Mouse (Mus musculus) neural tube, embryonic 12.5 days (tissue): Measurements from ENCODE around the gene Csnk1d. TPM values are rescaled to one million over a fixed set of nuclear protein-coding genes. Genes with fewer than 3 reads are reported as not detected.

Experiments
- ATAC-seq: fragments of 200-750 bp; cut with Nextera tagmentation; 2 replicates; pipeline ENCODE4 v1.8.0; 2017; ENCODE audit warnings: low read depth, mild to moderate bottlenecking, moderate TSS enrichment, moderate library complexity; ENCODE audit not compliant: low FRiP score
- H3K27ac ChIP-seq: fragments of 300-500 bp; sonication (generic); 2 replicates; pipeline ENCODE4 v1.5.1; 2016
- H3K27me3 ChIP-seq: fragments of 300-500 bp; sonication (generic); replicated peaks from 2 replicates; pipeline ENCODE4 v1.6.1; 2016; ENCODE audit warnings: mild to moderate bottlenecking
- H3K36me3 ChIP-seq: fragments of 300-500 bp; sonication (generic); 2 replicates; pipeline ENCODE4 v1.6.1; 2016; ENCODE audit warnings: mild to moderate bottlenecking
- H3K4me1 ChIP-seq: fragments of 300-500 bp; sonication (generic); 2 replicates; pipeline ENCODE4 v1.6.1; 2016
- H3K4me2 ChIP-seq: fragments of 300-500 bp; sonication (generic); replicated peaks from 2 replicates; pipeline ENCODE4 v1.6.1; 2016; ENCODE audit warnings: mild to moderate bottlenecking
- H3K4me3 ChIP-seq: fragments of 300-500 bp; sonication (generic); 2 replicates; pipeline ENCODE4 v1.5.1; 2016
- H3K9ac ChIP-seq: fragments of 300-500 bp; sonication (generic); 2 replicates; pipeline ENCODE4 v1.6.1; 2016; ENCODE audit warnings: mild to moderate bottlenecking
- H3K9me3 ChIP-seq: fragments of 300-500 bp; sonication (generic); 2 replicates; pipeline ENCODE4 v1.6.1; 2016; ENCODE audit warnings: mild to moderate bottlenecking
- WGBS: fragments of 180-500 bp; shearing (Covaris S2); methylation state at CpG from one replicate; pipeline ENCODE4 v1.1.7; 2016; 5-methylcytosine and 5-hydroxymethylcytosine counted together
- polyA plus RNA-seq: library from polyadenylated mRNA; unstranded; fragments of >200 nt; fragmentation: Nextera tagmentation; extraction: Ambion mirVana; gene quantifications from 2 replicates; pipeline ENCODE4 v1.2.1, GENCODE M21; 2016

Csnk1d gene
- polyA plus RNA-seq, 1 experiment from 2014 or later: 157 TPM

DNA sequence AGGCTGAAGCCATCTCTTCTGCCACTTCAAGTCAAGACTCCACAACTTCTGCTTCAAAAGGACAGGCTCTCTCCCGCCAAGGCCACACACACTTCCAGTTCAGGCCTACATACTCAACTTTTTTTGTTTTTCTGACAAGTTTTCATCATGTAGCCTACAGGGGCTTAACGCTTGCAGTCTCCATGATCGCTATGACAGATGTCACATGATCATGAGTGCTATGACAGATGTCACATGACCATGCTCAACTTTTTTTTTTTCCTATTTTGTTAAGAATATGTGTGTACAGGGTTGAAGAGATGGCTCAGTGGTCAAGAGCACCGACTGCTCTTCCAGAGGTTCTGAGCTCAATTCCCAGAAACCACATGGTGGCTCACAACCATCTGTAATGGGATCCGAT lies 73.4 kb downstream of the Csnk1d start:
- WGBS: 97% methylated on average over 5 of the region's 5 CpGs
- Histone ChIP-seq H3K4me3 (no peak overlapping the region), H3K4me2 (no peak overlapping the region), H3K27me3 (no peaks in the 10 kb centered on the region), H3K9me3 (no peaks in the 10 kb centered on the region), H3K27ac (no peak overlapping the region), H3K36me3 (peaks cover 40% of the 10 kb centered on the region), H3K9ac (no peak overlapping the region), H3K4me1 (no peaks in the 10 kb centered on the region)
- no peak for ATAC-seq

DNA sequence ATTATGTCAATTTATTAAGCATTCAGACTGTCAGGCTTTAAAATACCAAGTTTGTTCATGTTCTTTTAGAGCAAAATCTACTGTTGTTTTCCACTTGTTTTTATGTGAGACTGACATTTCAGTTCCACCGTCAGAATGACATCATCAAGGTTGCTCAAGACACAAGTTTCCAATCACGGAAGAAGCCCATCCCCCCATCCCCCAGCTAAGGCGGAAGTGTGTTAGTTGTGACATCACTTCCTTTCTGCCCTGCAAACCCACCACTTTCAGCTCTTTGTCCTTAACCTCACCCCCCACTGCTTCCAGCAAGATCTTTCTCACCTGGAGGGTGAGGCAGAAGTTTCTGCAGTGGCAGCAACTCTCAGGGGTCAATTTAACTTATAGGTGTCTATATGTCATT lies 74.7 kb downstream of the Csnk1d start:
- no peak overlapping the region for H3K4me3 ChIP-seq
- H3K27me3 ChIP-seq: no peaks in the 10 kb centered on the region
- no peak overlapping the region for H3K27ac ChIP-seq
- H3K36me3 ChIP-seq: peaks cover 37% of the 10 kb centered on the region
- no peaks in the 10 kb centered on the region for H3K4me1 ChIP-seq
- WGBS: 85% methylated on average over 3 of the region's 3 CpGs
- no peak overlapping the region for H3K9ac ChIP-seq
- no peak for ATAC-seq
- H3K9me3 ChIP-seq: no peaks in the 10 kb centered on the region
- H3K4me2 ChIP-seq: no peak overlapping the region

DNA sequence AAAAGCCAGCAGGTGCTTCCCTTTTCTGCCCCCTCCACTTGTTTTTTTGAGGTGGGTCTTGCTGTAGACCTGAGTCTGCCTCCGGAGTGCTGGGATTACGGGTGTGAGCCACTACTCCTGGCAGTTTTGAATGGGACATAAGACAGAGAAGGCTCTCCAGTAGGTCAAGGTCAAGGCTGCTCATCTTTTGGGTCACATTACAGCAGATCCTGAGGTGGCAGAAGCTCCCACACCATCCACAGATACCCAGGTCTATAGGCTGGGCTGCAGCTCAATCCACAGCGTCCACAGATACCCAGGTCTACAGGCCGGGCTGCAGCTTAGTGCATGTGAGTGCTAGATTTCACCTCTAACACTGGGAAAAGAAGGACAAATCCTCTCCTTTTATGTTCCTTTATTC lies 77.3 kb downstream of the Csnk1d start:
- no peak overlapping the region for H3K9ac ChIP-seq
- H3K4me1 ChIP-seq: no peaks in the 10 kb centered on the region
- no peak overlapping the region for H3K4me2 ChIP-seq
- no peaks in the 10 kb centered on the region for H3K27me3 ChIP-seq
- no peak overlapping the region for H3K27ac ChIP-seq
- no peak for ATAC-seq
- H3K4me3 ChIP-seq: no peak overlapping the region
- peaks cover 14% of the 10 kb centered on the region; the same call in 1 of the 2 replicates for H3K36me3 ChIP-seq
- H3K9me3 ChIP-seq: no peaks in the 10 kb centered on the region
- 95% methylated on average over 4 of the region's 4 CpGs for WGBS

Other genes starting within 250 kb of the Csnk1d start
- gene Hmga1b, start 228.5 kb downstream of the Csnk1d start, polyA plus RNA-seq: 3.6 TPM in 2 replicates
- gene Rfng, start 207.1 kb downstream of the Csnk1d start, polyA plus RNA-seq: 77.2 and 81.3 TPM in 2 replicates
- 250 and 258 TPM in 2 replicates for gene Gps1, start 207.1 kb downstream of the Csnk1d start, polyA plus RNA-seq
- gene Dus1l, start 194.9 kb downstream of the Csnk1d start, polyA plus RNA-seq: 63.5 and 65.5 TPM in 2 replicates
- 87.6 and 102 TPM in 2 replicates for gene Fasn, start 166.8 kb downstream of the Csnk1d start, polyA plus RNA-seq
- 4.7 and 5.6 TPM in 2 replicates for gene Ccdc57, start 58.5 kb downstream of the Csnk1d start, polyA plus RNA-seq
- gene Slc16a3, start 42.9 kb downstream of the Csnk1d start, polyA plus RNA-seq: 31.8 and 38.4 TPM in 2 replicates
- 0.34 and 0.47 TPM in 2 replicates for gene Cd7, start 48.1 kb upstream of the Csnk1d start, polyA plus RNA-seq
- gene Sectm1b, start 72.2 kb upstream of the Csnk1d start, polyA plus RNA-seq: not detected in 2 replicates
- gene Sectm1a, start 89.9 kb upstream of the Csnk1d start, polyA plus RNA-seq: not detected in 2 replicates
- not detected in 2 replicates for gene Tex19.2, start 127.3 kb upstream of the Csnk1d start, polyA plus RNA-seq
- gene Tex19.1, start 154.8 kb upstream of the Csnk1d start, polyA plus RNA-seq: not detected in 2 replicates
- gene Uts2r, start 168.9 kb upstream of the Csnk1d start, polyA plus RNA-seq: 0.25 and 0.46 TPM in 2 replicates
- 12.2 and 13.1 TPM in 2 replicates for gene Hexdc, start 213.1 kb upstream of the Csnk1d start, polyA plus RNA-seq
- 18.2 and 19.7 TPM in 2 replicates for gene Ogfod3, start 213.4 kb upstream of the Csnk1d start, polyA plus RNA-seq
- gene Cybc1, start 238.0 kb upstream of the Csnk1d start, polyA plus RNA-seq: 41.2 and 42.1 TPM in 2 replicates
- gene Narf, start 245.9 kb upstream of the Csnk1d start, polyA plus RNA-seq: 90.2 and 96.2 TPM in 2 replicates